Mouse (Mus musculus): ENCODE results near the gene Gm11541. TPM values are rescaled to one million over a fixed set of nuclear protein-coding genes. Genes with fewer than 3 reads are reported as not detected.
A peak's percentile ranks its signal among the peaks of the same experiment; 100 is the strongest.
"Not testable (repeated sequence)": the region's sequence is repeated elsewhere in the genome, so short reads cannot be mapped to it uniquely, and the experiment has no call there.

Gm11541 gene
- total RNA-seq, 1 experiment, result 0.18 TPM

DNA sequence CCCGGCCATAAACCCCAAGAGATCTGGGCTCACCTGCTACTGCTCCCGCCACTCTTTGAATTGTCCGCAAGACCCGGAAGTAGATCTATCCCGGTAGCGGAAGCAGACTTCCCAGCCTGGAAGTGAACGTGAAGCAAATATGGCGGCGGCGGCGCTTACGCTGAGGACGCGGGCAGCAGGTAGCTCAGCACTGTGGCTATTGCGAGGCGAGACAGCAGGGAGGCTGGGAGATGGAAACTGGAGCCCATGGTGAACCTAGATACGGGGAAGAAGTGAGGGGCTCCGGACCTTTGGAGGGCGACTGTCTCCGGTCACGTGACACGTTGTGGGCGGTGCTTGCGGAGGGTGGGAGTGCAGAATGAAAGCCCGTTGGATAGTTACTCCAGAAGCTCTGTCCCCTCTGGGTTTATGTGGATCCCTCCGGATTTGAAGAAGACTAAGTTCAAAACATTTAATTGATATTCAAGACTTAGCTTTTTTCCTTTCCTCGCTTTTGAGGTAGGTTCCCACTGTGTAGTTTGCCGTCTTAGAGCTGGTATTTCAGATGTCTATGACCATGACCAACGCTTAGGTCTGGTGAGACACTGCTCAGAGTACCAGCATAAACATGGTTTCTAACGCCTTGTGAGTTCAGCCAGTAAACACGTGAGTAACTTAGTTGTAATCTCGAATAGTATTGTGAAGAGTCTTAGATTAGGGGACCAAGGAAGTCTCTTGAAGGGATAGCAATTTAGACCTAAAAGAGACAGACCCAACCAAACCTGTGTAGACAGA lies 50.4 kb downstream of the Gm11541 start, which contains the start of the genes Mrpl27 and Eme1:
TSS of gene Mrpl27 (plus strand) at position 105 of the 774 bp plus-strand sequence.
TSS of gene Eme1 (minus strand) at position 302 of the 774 bp plus-strand sequence.
- DNase-seq (ENCODE audit: low read depth, low spot score), result peak; percentile 70
- Histone ChIP-seq H3K9ac (ENCODE audit: insufficient read depth, low read depth, low read length, poor library complexity, severe bottlenecking) (peak within 1 kb of the TSS; percentile 98), H3K36me3 (ENCODE audit: control insufficient read depth, insufficient read depth, low read length, poor library complexity, severe bottlenecking) (peaks cover 19% of the 10 kb centered on the region), H3K4me1 (ENCODE audit: control insufficient read depth in 2 of 2, insufficient read depth in 2 of 2, low read length in 2 of 2, poor library complexity in 1 of 2) (peaks cover 0 to 6% of the 10 kb centered on the region in 2 experiments; a peak in 1 of 4 replicates), H3K4me3 (ENCODE audit: insufficient read depth in 1 of 2, low read depth in 1 of 2, low read length in 2 of 2, poor library complexity in 1 of 2, severe bottlenecking in 1 of 2) (peak within 1 kb of the TSS; percentile 78 to 94), H3K9me3 (ENCODE audit: control insufficient read depth, insufficient read depth, low read depth, low read length) (no peaks in the 10 kb centered on the region), H3K27ac (ENCODE audit: insufficient read depth, low read depth, low read length, poor library complexity, severe bottlenecking) (peak within 1 kb of the TSS; percentile 98)
- in situ Hi-C loops (cut with MboI; ENCODE audit: low sequenced_read_pairs in 2 of 2, unreplicated experiment in 2 of 2), result no loop called here
- peak; percentile 70; the same call in 1 of the 2 replicates for TF ChIP-seq HCFC1 (IDR thresholded peaks at IDR 0.05; ENCODE audit: borderline replicate concordance, insufficient read depth, low read length)
- TF ChIP-seq MAFK (IDR thresholded peaks at IDR 0.05; ENCODE audit: insufficient read depth, low read depth, low read length), result no peak

- Histone ChIP-seq H3K36me3 (ENCODE audit: control insufficient read depth, insufficient read depth, low read length, poor library complexity, severe bottlenecking) (peaks cover 22% of the 10 kb centered on the region), H3K4me1 (ENCODE audit: control insufficient read depth in 2 of 2, insufficient read depth in 2 of 2, low read length in 2 of 2, poor library complexity in 1 of 2) (peaks cover 0 to 6% of the 10 kb centered on the region in 2 experiments; a peak in 1 of 4 replicates), H3K4me3 (ENCODE audit: insufficient read depth in 1 of 2, low read depth in 1 of 2, low read length in 2 of 2, poor library complexity in 1 of 2, severe bottlenecking in 1 of 2) (peak overlapping the region; percentile 78 to 94), H3K27ac (ENCODE audit: insufficient read depth, low read depth, low read length, poor library complexity, severe bottlenecking) (no peak overlapping the region; the same call in 1 of the 2 replicates), H3K9me3 (ENCODE audit: control insufficient read depth, insufficient read depth, low read depth, low read length) (no peaks in the 10 kb centered on the region), H3K9ac (ENCODE audit: insufficient read depth, low read depth, low read length, poor library complexity, severe bottlenecking) (peak overlapping the region; percentile 98)
- in situ Hi-C loops (cut with MboI; ENCODE audit: low sequenced_read_pairs in 2 of 2, unreplicated experiment in 2 of 2), result no loop called here
- DNase-seq (ENCODE audit: low read depth, low spot score), result no peak
- 0 out of 2 replicates have a peak, but pooled peaks have one; percentile 3 for TF ChIP-seq ZC3H11A (IDR thresholded peaks at IDR 0.05; ENCODE audit: borderline replicate concordance, low read depth, low read length)
- no peak for TF ChIP-seq MAFK (IDR thresholded peaks at IDR 0.05; ENCODE audit: insufficient read depth, low read depth, low read length)
Observed at GRCm38 (mm10) chr11:94652973-94653372, 51.3 kb downstream of the Gm11541 start.

GRCm38 (mm10) chr11:94651241-94651640 lies 53.1 kb downstream of the Gm11541 start:
- H3K4me1 ChIP-seq (ENCODE audit: control insufficient read depth in 2 of 2, insufficient read depth in 2 of 2, low read length in 2 of 2, poor library complexity in 1 of 2); DNase-seq (ENCODE audit: low read depth, low spot score); H3K9me3 ChIP-seq (ENCODE audit: control insufficient read depth, insufficient read depth, low read depth, low read length); in situ Hi-C loops (cut with MboI; ENCODE audit: low sequenced_read_pairs in 2 of 2, unreplicated experiment in 2 of 2); H3K27ac ChIP-seq (ENCODE audit: insufficient read depth, low read depth, low read length, poor library complexity, severe bottlenecking); H3K4me3 ChIP-seq (ENCODE audit: insufficient read depth in 1 of 2, low read depth in 1 of 2, low read length in 2 of 2, poor library complexity in 1 of 2, severe bottlenecking in 1 of 2); H3K9ac ChIP-seq (ENCODE audit: insufficient read depth, low read depth, low read length, poor library complexity, severe bottlenecking): not testable (repeated sequence)
- peaks cover 34% of the 10 kb centered on the region for H3K36me3 ChIP-seq (ENCODE audit: control insufficient read depth, insufficient read depth, low read length, poor library complexity, severe bottlenecking)

DNA sequence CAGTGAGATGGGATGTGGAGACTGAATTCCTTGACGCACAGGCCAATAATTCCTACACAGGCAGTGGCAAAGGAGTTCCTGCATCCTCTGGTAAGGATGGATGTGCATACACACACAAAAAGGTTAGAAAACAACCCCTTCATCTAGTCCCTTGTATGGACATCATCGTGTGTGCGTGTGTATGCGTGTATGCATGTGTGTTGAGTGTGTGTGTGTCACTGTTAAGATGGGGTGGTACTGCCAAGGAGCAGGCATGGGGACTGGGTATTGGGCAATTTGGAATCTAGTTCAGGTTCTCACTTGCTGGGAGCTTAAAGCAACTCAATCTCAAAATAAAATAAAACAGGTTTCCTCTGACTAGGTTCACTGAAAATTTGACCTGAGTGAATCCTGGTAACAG lies 57.8 kb downstream of the Gm11541 start:
- H3K36me3 ChIP-seq (ENCODE audit: control insufficient read depth, insufficient read depth, low read length, poor library complexity, severe bottlenecking), result peaks cover 67% of the 10 kb centered on the region
- no peak for TF ChIP-seq MAFK (IDR thresholded peaks at IDR 0.05; ENCODE audit: insufficient read depth, low read depth, low read length)
- no peak for TF ChIP-seq HCFC1 (IDR thresholded peaks at IDR 0.05; ENCODE audit: borderline replicate concordance, insufficient read depth, low read length)
- TF ChIP-seq ZC3H11A (IDR thresholded peaks at IDR 0.05; ENCODE audit: borderline replicate concordance, low read depth, low read length), result no peak
- TF ChIP-seq ZNF384 (IDR thresholded peaks at IDR 0.05; ENCODE audit: low read depth, low read length), result no peak
- TF ChIP-seq CHD2 (IDR thresholded peaks at IDR 0.05; ENCODE audit: low read depth, low read length), result no peak
- in situ Hi-C loops (cut with MboI; ENCODE audit: low sequenced_read_pairs in 2 of 2, unreplicated experiment in 2 of 2), result no loop called here
- DNase-seq (ENCODE audit: low read depth, low spot score), result no peak
- H3K9me3 ChIP-seq (ENCODE audit: control insufficient read depth, insufficient read depth, low read depth, low read length), result no peaks in the 10 kb centered on the region
- H3K4me1 ChIP-seq (ENCODE audit: control insufficient read depth in 2 of 2, insufficient read depth in 2 of 2, low read length in 2 of 2, poor library complexity in 1 of 2), result 0 out of 4 replicates have a peak, but pooled peaks cover 0 to 3% of the 10 kb centered on the region in 2 experiments
- H3K27ac ChIP-seq (ENCODE audit: insufficient read depth, low read depth, low read length, poor library complexity, severe bottlenecking), result no peak overlapping the region
- no peak overlapping the region for H3K4me3 ChIP-seq (ENCODE audit: insufficient read depth in 1 of 2, low read depth in 1 of 2, low read length in 2 of 2, poor library complexity in 1 of 2, severe bottlenecking in 1 of 2)
- H3K9ac ChIP-seq (ENCODE audit: insufficient read depth, low read depth, low read length, poor library complexity, severe bottlenecking), result no peak overlapping the region

Other genes with a start within 250 kb of the Gm11541 start
- gene Cacna1g, start 230.3 kb downstream of the Gm11541 start, total RNA-seq (2012; rRNA removed), result 1.6 and 2.2 TPM in 2 replicates
- gene Spata20, start 218.3 kb downstream of the Gm11541 start, total RNA-seq (2012; rRNA removed), result 0.26 and 0.71 TPM in 2 replicates
- 0.48 and 1.7 TPM in 2 replicates for gene Epn3, start 204.5 kb downstream of the Gm11541 start, total RNA-seq (2012; rRNA removed)
- gene Mycbpap, start 182.8 kb downstream of the Gm11541 start, total RNA-seq (2012; rRNA removed), result 0.45 and 0.48 TPM in 2 replicates
- 2.1 and 2.4 TPM in 2 replicates for gene Rsad1, start 155.2 kb downstream of the Gm11541 start, total RNA-seq (2012; rRNA removed)
- gene Chad, start 139.5 kb downstream of the Gm11541 start, total RNA-seq (2012; rRNA removed), result 0.11 TPM in 1 of 2 replicates, not detected in the other
- 5.9 and 7.4 TPM in 2 replicates for gene Acsf2, start 102.6 kb downstream of the Gm11541 start, total RNA-seq (2012; rRNA removed)
- 215 and 282 TPM in 2 replicates for gene Lrrc59, start 74.7 kb downstream of the Gm11541 start, total RNA-seq (2012; rRNA removed)
- 37.2 and 56.3 TPM in 2 replicates for gene Mrpl27, start 50.7 kb downstream of the Gm11541 start, total RNA-seq (2012; rRNA removed)
- gene Eme1, start 50.5 kb downstream of the Gm11541 start, total RNA-seq (2012; rRNA removed), result 46.1 and 57.3 TPM in 2 replicates
- gene Xylt2, start 27.0 kb downstream of the Gm11541 start, total RNA-seq (2012; rRNA removed), result 58.0 and 91.2 TPM in 2 replicates
- 0.32 and 0.54 TPM in 2 replicates for gene Cdc34b, start 37.3 kb upstream of the Gm11541 start, total RNA-seq (2012; rRNA removed)
- gene Tmem92, start 78.2 kb upstream of the Gm11541 start, total RNA-seq (2012; rRNA removed), result 19.8 and 27.1 TPM in 2 replicates
- 37.5 and 125 TPM in 2 replicates for gene Col1a1, start 231.7 kb upstream of the Gm11541 start, total RNA-seq (2012; rRNA removed)